Mouse (Mus musculus) left cerebral cortex, postnatal 25 days (tissue): ENCODE data around the gene Nfkbiz. TPM values are rescaled to one million over a fixed set of nuclear protein-coding genes. Genes with fewer than 3 reads are reported as not detected.
"Not testable (repeated sequence)": the region's sequence is repeated elsewhere in the genome, so short reads cannot be mapped to it uniquely, and the experiment has no call there.

Experiments
- DNase-seq, 2 experiments: peaks; one replicate each; pipeline ENCODE4 v3.0.0; 2022; ENCODE audit warnings: low spot score in 2 of 2, mixed read lengths in 1 of 2
- intact Hi-C: fragments of 180-260 bp; cut with DNase I; formaldehyde crosslinking; loops from one replicate; pipeline ENCODE4 v1.15.1; 2025
- total RNA-seq, 2 experiments: library from RNA; stranded (reverse); gene quantifications; 2 replicates each; pipeline ENCODE4 v1.2.3; 2021

Nfkbiz gene
- 1 to 10 TPM; 2.5 to 3.2 TPM for total RNA-seq

GRCm38 (mm10) chr16:55838510-55839474, at the start of gene Nfkbiz:
Gene Nfkbiz (minus strand): TSS chr16:55838899.
- intact Hi-C loops: loop anchor here (2.0 kb wide), 1 partner anchor 16 kb away; no protein-coding TSS in a partner anchor
- peak; percentile 79 to 82 for DNase-seq

- intact Hi-C loops: no loop called here
Observed at GRCm38 (mm10) chr16:55887814-55888583, 49.3 kb upstream of the Nfkbiz start.

GRCm38 (mm10) chr16:55884246-55884645, 45.5 kb upstream of the Nfkbiz start:
- DNase-seq: no peak
- intact Hi-C loops: no loop called here

More at GRCm38 (mm10) chr16:55887814-55888583, 49.3 kb upstream of the Nfkbiz start:
- DNase-seq: no peak

- no peak for DNase-seq
- intact Hi-C loops: no loop called here
Observed at GRCm38 (mm10) chr16:55876025-55876424, 37.3 kb upstream of the Nfkbiz start.

GRCm38 (mm10) chr16:55863832-55864231, 25.1 kb upstream of the Nfkbiz start:
- intact Hi-C loops: loop anchor here (1.0 to 5.0 kb wide), 2 partner anchors 18 to 342 kb away; no protein-coding TSS in a partner anchor
- no peak for DNase-seq

GRCm38 (mm10) chr16:55863149-55863815, 24.6 kb upstream of the Nfkbiz start:
- peak; percentile 60 to 81 for DNase-seq
- intact Hi-C loops: loop anchor here (1.0 to 5.0 kb wide), 2 partner anchors 19 to 341 kb away; no protein-coding TSS in a partner anchor

- peak; percentile 14 to 79 for DNase-seq
- intact Hi-C loops: loop anchor here (5.0 kb wide), 1 partner anchor 339 kb away; no protein-coding TSS in a partner anchor
Observed at GRCm38 (mm10) chr16:55861104-55861503, 22.4 kb upstream of the Nfkbiz start.

- intact Hi-C loops, DNase-seq: not testable (repeated sequence)
Observed at GRCm38 (mm10) chr16:55859421-55859820, 20.7 kb upstream of the Nfkbiz start.

GRCm38 (mm10) chr16:55858465-55858864, 19.8 kb upstream of the Nfkbiz start:
- intact Hi-C loops: no loop called here
- peak; percentile 57 to 77 for DNase-seq

- intact Hi-C loops: loop anchor here (2.0 kb wide), 1 partner anchor 372 kb away; no protein-coding TSS in a partner anchor
- DNase-seq: peak; percentile 62 to 73
Observed at GRCm38 (mm10) chr16:55852943-55853727, 14.4 kb upstream of the Nfkbiz start.

- intact Hi-C loops: loop anchor here (2.0 kb wide), 1 partner anchor 372 kb away; no protein-coding TSS in a partner anchor
Observed at GRCm38 (mm10) chr16:55852515-55852914, 13.8 kb upstream of the Nfkbiz start.

GRCm38 (mm10) chr16:55850485-55850884, 11.8 kb upstream of the Nfkbiz start:
- intact Hi-C loops: no loop called here
- DNase-seq: no peak

More at GRCm38 (mm10) chr16:55852515-55852914, 13.8 kb upstream of the Nfkbiz start:
- DNase-seq: no peak

- no peak for DNase-seq
- intact Hi-C loops: no loop called here
Observed at GRCm38 (mm10) chr16:55847679-55848078, 9.0 kb upstream of the Nfkbiz start.

- intact Hi-C loops: no loop called here
- no peak for DNase-seq
Observed at GRCm38 (mm10) chr16:55844847-55845246, 6.1 kb upstream of the Nfkbiz start.

- no peak for DNase-seq
- intact Hi-C loops: no loop called here
Observed at GRCm38 (mm10) chr16:55843919-55844318, 5.2 kb upstream of the Nfkbiz start.

- no peak for DNase-seq
- intact Hi-C loops: no loop called here
Observed at GRCm38 (mm10) chr16:55843134-55843533, 4.4 kb upstream of the Nfkbiz start.

- intact Hi-C loops: no loop called here
- DNase-seq: no peak
Observed at GRCm38 (mm10) chr16:55841506-55841905, 2.8 kb upstream of the Nfkbiz start.

- intact Hi-C loops: loop anchor here (2.0 kb wide), 1 partner anchor 15 kb away; no protein-coding TSS in a partner anchor
- no peak for DNase-seq
Observed at GRCm38 (mm10) chr16:55838129-55838509, 580 bp downstream of the Nfkbiz start.
